Mouse (Mus musculus) c-Kit-positive CD71-negative TER-119-negative erythroid progenitor cells, embryonic 14.5 days (primary cell): Measurements from ENCODE around the gene E4f1.

ENCODE experiments used
- DNase-seq: peaks from one replicate; pipeline ENCODE4 v3.0.0-alpha.2; 2013; ENCODE audit warnings: low read depth

E4f1 gene

GRCm38 (mm10) chr17:24469910-24470602 is at the start of gene E4f1, which contains the start of gene Pgp:
Gene E4f1 (minus strand): TSS chr17:24470313.
Gene Pgp (plus strand): TSS chr17:24470392.
- peak; percentile 97 for DNase-seq

GRCm38 (mm10) chr17:24514270-24515257 is 44.5 kb upstream of the E4f1 start:
- no peak for DNase-seq

GRCm38 (mm10) chr17:24513609-24514008 is 43.5 kb upstream of the E4f1 start:
- no peak for DNase-seq

- no peak for DNase-seq
Observed at GRCm38 (mm10) chr17:24507806-24508460, 37.8 kb upstream of the E4f1 start.

- DNase-seq = no peak
Observed at GRCm38 (mm10) chr17:24507129-24507664, 37.1 kb upstream of the E4f1 start.

- no peak for DNase-seq
Observed at GRCm38 (mm10) chr17:24506332-24507070, 36.4 kb upstream of the E4f1 start.

GRCm38 (mm10) chr17:24505286-24505955 is 35.3 kb upstream of the E4f1 start:
- no peak for DNase-seq

GRCm38 (mm10) chr17:24504085-24504484 is 34.0 kb upstream of the E4f1 start:
- DNase-seq = no peak

- DNase-seq = no peak
Observed at GRCm38 (mm10) chr17:24502208-24502607, 32.1 kb upstream of the E4f1 start.

- no peak for DNase-seq
Observed at GRCm38 (mm10) chr17:24496026-24496425, 25.9 kb upstream of the E4f1 start.

- DNase-seq = no peak
Observed at GRCm38 (mm10) chr17:24495443-24495842, 25.3 kb upstream of the E4f1 start.

GRCm38 (mm10) chr17:24494627-24495335 is 24.7 kb upstream of the E4f1 start:
- peak; percentile 66 for DNase-seq

- DNase-seq = no peak
Observed at GRCm38 (mm10) chr17:24490399-24490798, 20.3 kb upstream of the E4f1 start.

- no peak for DNase-seq
Observed at GRCm38 (mm10) chr17:24489265-24490030, 19.3 kb upstream of the E4f1 start.

- no peak for DNase-seq
Observed at GRCm38 (mm10) chr17:24488662-24489264, 18.6 kb upstream of the E4f1 start.

- DNase-seq = no peak
Observed at GRCm38 (mm10) chr17:24488186-24488661, 18.1 kb upstream of the E4f1 start, which contains the start of gene Caskin1. Gene Caskin1 (plus strand): TSS chr17:24488601.

- DNase-seq = no peak
Observed at GRCm38 (mm10) chr17:24485090-24485860, 15.2 kb upstream of the E4f1 start.

GRCm38 (mm10) chr17:24483495-24483894 is 13.4 kb upstream of the E4f1 start:
- no peak for DNase-seq
